Comparison of ENCODE assay signal across 7 mouse cellular contexts in the genomic region with DNA sequence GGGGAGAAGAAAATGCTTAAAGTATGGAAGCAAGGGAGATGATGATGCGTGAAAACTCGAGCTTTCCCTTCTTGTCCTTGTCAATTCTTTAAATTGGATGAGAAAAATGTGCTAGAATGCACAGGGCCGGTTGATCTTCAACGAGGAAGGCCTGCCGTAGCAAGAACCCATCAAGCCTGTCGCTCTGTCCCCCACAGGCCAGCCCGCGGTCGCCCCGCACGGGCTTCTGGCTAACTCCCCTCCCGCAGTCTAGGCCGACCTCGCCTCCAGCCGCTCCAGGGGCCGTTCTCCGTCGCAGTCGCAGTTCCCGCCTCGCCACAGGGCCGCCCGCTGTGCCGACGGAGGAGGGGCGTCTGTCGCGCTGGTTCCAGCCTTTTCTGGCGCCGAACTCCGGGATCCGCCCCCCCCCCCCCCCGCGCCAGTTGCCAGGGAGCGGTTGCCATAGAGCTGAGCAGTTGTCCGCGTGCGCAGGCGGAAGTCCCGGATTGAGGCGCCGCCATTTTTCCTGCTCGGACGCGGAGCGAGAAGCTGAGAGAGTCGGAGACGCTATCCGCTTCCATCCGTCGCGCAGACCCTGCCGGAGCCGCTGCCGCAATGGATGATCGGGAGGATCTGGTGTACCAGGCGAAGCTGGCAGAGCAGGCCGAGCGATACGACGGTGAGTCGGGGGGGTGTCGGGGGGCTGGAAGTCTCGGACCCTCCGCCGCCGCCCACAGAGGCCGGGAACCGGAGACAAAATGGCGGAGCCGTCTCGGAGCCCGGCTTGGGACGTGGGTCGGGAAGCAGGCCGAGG. TPM values are rescaled to one million over a fixed set of nuclear protein-coding genes. Genes with fewer than 3 reads are reported as not detected.
DNase-seq lines count a peak whose midpoint lies in the region; ATAC-seq lines count a peak whose summit lies in the region.

Gene Ywhae (plus strand): TSS at position 436 of the 793 bp plus-strand sequence.

- H3K36me3 ChIP-seq in intestine, embryonic 14.5 days (ENCODE audit: control insufficient read depth, insufficient read depth, low read length), result no peaks in the 10 kb centered on the region

- H3K4me3 ChIP-seq in intestine, embryonic 14.5 days (ENCODE audit: low read depth, low read length), result peak within 1 kb of the TSS; percentile 72

- peaks cover 31% of the 10 kb centered on the region for H3K4me1 ChIP-seq in intestine, embryonic 14.5 days (replicated peaks; ENCODE audit: control insufficient read depth, insufficient read depth, low read length)

- H3K9ac ChIP-seq in intestine, embryonic 14.5 days (ENCODE audit: low read length), result peak within 1 kb of the TSS; percentile 98

- no peaks in the 10 kb centered on the region for H3K9me3 ChIP-seq in intestine, embryonic 14.5 days (ENCODE audit: control insufficient read depth, low read length)

- WGBS in intestine, embryonic 14.5 days, result under 1% methylated on average over 74 of the region's 76 CpGs

- intact Hi-C loops in left cerebral cortex, postnatal 14 days (cut with DNase I), result no loop called here

- DNase-seq in adrenal gland, adult (ENCODE audit: inconsistent age in 2 of 2, low spot score in 1 of 2), result peak; percentile 93 to 97
- DNase-seq in embryo, embryonic 10.5 days (ENCODE audit: low spot score), result peak; percentile 94
- peak; percentile 91 for DNase-seq in gastrocnemius, postnatal 25 days
- DNase-seq in intestine, embryonic 14.5 days (ENCODE audit: low spot score), result peak; percentile 98
- peak; percentile 92 to 93 for DNase-seq in left cerebral cortex, postnatal 14 days (ENCODE audit: low spot score in 2 of 2)
- DNase-seq in mesoderm, embryonic 11.5 days (ENCODE audit: low read depth, low spot score), result peak; percentile 94
- DNase-seq in right cerebral cortex, postnatal 36 days (ENCODE audit: low spot score in 2 of 2), result peak; percentile 88 to 89

- peak within 1 kb of the TSS; percentile 98 for H3K4me2 ChIP-seq in intestine, embryonic 14.5 days (ENCODE audit: low read length)

- H3K27ac ChIP-seq in intestine, embryonic 14.5 days (ENCODE audit: low read depth), result peak within 1 kb of the TSS; percentile 96

- no peaks in the 10 kb centered on the region for H3K27me3 ChIP-seq in intestine, embryonic 14.5 days (replicated peaks; ENCODE audit: control insufficient read depth, insufficient read depth, low read length)

- peak; percentile 92 for ATAC-seq in intestine, embryonic 14.5 days (replicated peaks; ENCODE audit: low FRiP score, low TSS enrichment, low read depth)

RNA-seq across cellular contexts. Expression of gene Ywhae, which starts in this region (rescaled TPM):
- 100 to 1,000 TPM; 482 to 493 TPM for total RNA-seq in gastrocnemius, postnatal 25 days (2021)
- polyA plus RNA-seq in intestine, embryonic 14.5 days (2014; fragmentation: Nextera tagmentation; extraction: Ambion mirVana), result 888 and 941 TPM in 2 replicates
- 1,000 to 10,000 TPM; 1,280 to 1,321 TPM for total RNA-seq in left cerebral cortex, postnatal 14 days (2021)

Comparison
In these comparisons a context has a peak if more than half of its experiments do, and no peak if none do; other contexts are left out.
1. Peak in every context shown above with its lines: DNase-seq, ATAC-seq, H3K4me3 ChIP-seq and H3K27ac ChIP-seq.